Mouse (Mus musculus) layer of hippocampus, postnatal 10 days (tissue): ENCODE results near the gene Dpf3. TPM values are rescaled to one million over a fixed set of nuclear protein-coding genes. Genes with fewer than 3 reads are reported as not detected.

ENCODE experiments used
- DNase-seq, 2 experiments: peaks; one replicate each; pipeline ENCODE4 v3.0.0; 2021; ENCODE audit warnings: low spot score in 2 of 2
- total RNA-seq, 2 experiments: library from RNA; stranded (reverse); gene quantifications; 2 replicates each; pipeline ENCODE4 v1.2.3; 2021

Dpf3 gene
- total RNA-seq, 2 experiments from 2014 or later = 22.2 to 26.6 TPM

DNA sequence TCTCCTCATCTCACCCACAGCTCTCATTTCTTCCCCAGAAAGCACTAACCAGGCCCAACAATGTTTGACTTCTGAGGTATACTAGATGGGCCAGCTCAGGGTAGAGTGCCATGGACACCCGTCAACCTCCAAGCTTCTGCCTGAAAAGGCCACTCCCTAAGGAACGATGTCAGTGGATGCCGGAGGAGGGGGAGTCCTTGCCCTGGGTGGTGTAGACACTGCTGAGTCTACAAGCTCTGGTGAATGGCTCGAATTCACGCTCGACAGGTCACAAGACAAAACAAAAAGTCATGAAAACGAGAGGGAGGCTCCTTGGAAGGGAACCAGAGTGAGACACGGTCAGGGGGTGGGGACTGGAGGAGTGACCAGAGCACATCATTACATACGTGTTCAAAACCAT lies 17.4 kb downstream of the Dpf3 start:
- DNase-seq = no peak

DNA sequence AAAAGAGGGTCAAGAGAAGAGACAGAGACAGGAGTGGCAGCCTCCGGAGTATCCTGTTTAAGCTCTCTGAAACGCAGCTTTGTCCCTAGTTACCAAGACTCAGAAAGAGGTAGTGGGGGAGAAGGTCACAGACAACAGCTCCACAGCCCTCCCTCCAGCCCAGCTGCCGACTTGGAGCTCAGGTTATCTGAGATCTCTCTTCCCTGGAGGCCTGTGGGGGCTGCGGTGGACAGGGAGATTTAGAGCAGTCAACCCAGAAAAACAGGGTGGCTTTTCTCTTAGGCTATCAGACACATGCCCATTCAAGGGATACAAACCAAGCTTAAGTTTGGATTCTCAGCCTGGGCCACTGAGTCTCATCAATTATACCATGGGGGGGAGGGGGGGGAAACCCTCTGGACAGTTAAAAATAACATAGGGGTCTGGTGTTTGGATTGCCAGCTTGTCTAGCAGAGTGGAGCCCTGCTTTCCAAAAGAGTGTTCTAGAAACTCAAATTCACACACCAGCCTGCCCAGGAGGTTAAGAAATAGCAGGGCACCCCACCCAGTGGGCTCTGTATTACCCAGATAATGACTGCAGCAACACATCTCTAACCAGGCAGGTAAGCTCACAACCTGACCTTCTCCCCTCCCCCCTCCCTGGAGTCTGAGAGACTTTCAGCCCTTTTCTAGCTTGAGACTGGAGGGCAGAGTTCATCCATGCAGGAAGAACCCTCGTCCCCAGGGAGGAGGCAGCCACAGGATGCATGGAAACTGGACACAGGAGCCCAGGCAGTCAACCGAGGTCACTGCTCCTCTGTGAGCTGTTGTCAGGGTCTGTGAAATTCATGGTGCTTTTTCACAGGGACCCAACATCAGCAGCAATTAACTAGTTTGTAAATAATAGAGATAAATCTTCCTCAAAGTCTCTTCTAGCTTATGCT lies 20.7 kb downstream of the Dpf3 start:
- no peak for DNase-seq

DNA sequence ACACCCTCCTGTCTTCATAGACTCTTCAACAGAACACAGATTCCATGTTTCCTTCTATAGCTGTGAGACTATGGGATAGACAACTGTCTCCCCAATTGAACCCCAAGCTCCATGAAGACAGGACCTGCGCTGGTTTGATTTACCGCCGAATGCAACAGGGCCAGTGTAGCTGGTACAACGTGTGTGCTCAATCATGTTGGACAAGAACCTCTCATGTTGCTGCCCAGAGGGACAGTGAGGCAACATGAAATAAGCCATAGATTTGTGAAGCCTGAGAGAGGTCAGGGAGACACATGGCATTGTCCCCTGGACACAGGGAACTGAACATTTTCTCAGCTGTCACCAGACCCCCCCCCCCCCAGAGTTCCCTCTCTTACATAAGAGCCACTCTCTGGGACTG lies 21.5 kb downstream of the Dpf3 start:
- DNase-seq = no peak

DNA sequence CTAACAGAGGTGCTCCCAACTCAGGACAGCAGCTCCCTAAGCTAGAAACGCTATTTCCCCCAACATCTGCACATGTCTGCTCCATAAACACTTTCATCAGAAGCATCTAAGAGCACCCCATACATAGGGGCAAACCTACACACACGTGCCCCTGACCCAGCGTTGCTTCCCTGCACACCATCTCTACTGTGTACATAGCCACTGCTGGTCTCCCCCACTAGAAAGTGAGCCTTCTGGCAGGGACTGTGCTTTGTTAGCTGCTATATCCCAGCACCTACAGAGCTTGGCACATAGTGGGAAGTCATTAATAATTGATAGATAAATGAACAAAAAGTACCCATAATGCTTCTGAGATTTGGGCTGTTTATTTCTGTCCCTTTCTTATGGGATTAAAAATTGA lies 27.2 kb downstream of the Dpf3 start:
- DNase-seq = no peak

DNA sequence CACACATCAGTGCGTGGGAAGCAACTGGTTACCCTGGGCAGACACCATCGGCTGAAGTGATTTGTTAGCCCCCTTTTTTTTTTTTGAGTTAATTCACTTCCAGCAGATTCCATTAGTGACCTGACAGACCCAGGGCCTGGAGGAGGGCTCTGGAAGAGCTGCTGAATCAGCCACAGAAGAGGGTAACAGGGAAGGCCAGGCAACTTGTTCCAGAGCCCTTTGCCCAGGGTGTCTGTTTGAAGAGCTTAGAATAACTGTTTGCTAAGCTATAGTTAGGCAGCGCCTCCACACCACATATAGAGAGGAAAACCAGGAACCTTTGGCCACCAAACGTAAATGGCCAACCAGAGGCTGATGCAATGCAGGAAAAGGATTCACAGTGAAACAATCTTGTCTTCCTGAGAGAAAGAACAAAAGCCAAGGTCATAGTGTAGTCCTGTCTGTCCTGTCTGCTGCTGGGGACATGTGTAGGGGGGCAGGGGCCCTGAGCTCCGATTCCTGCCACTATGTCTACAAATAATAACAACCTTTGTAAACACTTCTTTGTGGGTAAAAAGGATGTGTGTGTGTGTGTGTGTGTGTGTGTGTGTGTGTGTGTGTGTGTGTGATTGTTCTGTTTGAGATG lies 32.7 kb downstream of the Dpf3 start:
- DNase-seq = no peak

DNA sequence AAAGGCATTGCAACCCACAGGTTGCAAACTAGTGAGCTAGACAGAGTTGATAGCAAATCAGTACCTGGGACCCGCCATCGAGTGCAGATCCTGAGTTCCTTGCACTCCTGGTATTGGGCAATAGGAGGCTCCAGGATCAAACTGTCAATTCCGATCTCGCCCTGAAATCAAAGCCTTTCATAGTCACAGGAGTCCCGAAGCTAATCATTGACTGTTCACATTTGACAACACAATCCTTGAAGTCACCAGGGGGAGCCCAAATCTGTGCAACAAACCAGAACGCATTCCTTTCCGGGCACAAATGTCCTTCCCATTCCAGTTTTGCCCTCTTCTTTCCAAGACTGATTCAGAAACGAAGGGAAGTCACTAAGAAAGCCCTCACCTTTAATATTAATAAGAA lies 35.7 kb downstream of the Dpf3 start:
- DNase-seq = no peak

DNA sequence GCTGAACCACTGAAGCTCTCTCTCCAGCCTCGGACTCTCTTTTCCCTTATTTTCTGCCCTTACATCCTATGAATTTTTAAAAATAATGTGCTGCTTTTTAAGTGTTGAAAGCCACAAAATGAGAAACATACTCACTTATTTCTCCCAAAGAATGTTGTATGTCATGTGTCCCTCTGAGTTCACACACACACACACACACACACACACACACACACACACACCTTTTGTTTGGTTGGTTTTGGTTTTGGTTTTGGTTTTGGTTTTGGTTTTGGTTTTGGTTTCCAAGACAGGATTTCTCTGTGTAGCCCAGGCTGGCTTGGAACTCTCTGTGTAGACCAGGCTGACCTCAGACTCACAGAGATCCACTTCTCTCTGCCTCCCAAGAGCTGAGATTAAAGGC lies 37.0 kb downstream of the Dpf3 start:
- DNase-seq = no peak

DNA sequence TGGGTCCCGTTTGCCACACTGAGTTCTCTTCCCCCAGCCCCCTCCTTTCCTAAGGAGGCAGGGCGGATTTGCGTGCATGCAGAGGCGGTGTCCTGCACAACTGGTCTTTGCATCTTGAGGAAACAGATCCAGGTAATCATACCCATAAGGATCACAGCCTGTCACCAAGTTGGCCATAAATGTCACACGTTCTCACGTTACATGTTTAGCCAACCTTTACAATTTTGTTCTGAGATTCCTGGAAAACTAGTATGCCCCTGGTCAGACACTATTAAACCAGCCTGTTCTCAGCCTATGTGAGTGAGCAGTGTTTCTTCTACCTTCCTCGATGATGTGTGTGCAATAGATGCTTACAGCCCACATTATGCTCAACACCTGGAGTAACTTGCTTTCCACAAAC lies 38.3 kb downstream of the Dpf3 start:
- no peak for DNase-seq

DNA sequence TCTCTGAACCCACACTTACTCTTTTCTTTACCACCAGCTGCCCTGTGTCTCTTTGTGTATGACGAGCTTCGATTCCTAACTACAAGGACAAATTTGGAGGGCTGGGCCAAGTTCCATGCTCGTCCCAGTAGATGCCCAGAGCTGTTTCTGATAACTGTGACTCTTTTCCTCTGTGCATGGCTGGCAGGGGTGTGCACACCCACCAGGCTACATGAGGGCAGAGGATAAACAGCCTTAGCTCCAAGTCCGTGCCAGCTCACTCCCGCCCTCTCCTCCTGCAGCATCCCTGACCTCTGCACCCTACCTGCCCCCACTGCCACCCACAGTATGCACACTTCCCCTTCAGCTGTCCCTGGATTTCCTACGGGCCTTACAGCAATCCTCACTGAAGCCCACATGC lies 41.9 kb downstream of the Dpf3 start:
- no peak for DNase-seq

DNA sequence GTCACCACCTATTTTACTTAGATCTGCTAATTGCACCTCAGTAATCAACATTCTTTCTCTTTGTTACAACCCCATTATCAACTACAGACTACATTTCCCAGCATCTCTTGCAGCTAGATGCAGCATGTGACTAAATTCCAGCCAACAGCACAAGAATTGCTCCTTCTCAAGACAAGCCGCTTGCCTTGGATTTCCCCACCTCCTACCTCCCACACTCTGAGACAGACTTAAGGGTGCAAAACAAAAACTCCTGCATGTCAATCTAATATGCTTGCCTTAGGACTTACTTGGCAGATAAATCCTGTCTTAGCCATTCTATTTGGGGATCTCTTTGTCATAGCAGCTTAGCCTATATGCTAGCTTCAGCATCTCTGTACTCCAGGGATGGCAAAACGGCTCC lies 43.1 kb downstream of the Dpf3 start:
- no peak for DNase-seq

DNA sequence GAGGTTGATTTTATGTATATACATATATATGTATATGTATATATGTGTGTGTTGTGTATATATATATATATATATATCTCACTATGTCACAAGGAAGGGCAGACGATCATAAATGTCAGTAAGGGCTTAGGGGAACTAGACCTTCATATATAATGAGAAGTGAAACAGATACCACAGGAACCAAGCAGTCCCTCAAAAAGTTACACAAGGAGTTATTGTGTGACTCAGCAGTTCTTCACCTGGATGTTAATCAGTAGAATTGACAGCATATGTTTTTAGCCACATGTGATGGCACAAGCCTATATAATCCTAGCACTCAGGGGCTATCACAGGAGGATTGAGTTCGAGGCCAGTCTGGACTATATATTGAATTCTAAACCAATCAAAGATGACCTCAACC lies 49.5 kb downstream of the Dpf3 start:
- no peak for DNase-seq

DNA sequence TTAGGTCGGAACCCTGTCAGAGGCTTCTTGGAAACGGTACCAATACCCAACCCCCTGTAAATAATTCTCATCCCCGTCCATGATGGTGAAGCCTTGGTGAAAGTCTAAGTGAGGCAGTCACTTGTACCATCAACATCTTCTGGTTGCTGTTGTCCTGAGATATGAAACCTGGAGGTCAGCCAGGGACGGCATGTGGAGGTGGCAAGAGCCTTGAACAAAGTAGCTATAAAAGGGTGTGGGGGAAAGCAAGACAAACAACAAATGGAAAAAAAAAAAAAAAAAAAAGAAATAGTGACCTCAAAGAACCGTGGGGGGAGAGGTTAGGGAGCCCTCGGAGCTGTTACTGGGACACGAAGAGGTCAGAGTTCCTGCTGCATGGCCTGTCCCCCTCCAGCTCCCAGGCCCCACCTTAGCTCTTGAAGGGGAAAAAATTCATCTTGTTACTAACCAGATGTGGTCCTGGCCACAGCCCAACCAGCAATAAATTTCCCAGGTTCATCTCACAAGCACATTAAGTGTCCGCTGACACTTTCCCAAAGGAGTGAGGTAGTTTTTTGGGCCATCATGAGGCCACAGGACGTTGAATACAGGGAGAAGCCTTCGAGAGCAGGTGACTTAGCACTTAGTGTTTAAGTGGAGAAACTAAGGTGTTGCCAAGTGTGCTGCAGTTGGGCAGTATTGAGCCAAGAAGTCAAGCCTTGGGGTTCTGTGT lies 53.4 kb downstream of the Dpf3 start:
- no peak for DNase-seq

DNA sequence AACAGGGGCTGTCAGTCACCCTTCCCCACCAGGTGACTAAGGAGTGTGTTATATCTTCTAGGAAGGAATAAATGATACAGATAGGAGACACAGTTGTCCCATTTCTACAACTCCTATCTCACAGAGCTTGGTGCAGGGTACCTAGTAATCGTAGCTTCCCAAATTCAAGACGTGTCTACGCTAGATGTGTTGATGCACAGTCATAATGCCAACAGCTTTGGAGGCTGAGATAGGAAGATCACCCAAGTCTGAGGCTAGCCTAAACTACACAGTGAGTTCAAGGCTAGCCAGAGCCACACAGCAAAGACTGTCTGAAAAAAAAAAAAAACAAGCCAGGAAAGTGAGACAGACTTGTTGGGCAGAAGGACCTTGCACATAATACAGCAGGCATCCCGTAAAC lies 54.1 kb downstream of the Dpf3 start:
- no peak for DNase-seq

DNA sequence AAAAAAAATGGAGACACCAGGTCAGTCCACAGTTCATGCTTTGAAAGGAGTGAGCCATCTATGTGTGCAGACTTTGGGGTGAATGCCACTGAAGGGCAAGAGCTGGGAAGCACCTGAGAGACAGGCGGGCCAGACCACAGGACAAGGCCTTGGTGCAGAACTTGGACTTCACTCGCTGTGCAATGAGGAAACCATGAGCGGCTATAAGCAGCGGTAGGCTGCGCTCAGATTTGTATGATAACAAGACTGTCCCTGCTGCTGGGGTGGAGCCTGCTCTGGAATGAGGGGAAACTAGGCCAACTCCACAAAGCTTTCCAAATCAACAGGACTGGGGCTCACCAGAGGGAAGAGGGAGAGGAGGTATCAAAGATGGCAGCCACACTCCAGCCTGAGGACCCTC lies 57.3 kb downstream of the Dpf3 start:
- DNase-seq = no peak

DNA sequence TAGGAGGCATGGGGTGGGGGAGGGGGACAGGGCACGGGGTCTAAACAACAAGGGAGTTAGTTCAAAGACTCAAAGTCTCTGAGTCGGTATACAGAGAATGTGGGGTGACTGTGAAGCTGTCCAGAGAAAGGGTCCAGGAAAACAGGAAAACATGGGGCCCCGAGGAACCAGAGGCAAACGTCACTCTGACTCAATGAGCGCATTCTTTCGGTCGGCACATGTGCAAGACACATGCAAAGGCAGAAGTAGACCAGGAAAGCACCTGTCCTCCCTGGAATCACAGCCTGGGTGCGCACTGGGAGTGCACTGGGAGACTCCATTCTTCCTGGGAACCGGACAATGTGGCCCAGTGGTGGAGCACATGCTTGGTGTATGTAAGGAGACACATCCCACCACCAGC lies 59.5 kb downstream of the Dpf3 start:
- no peak for DNase-seq

DNA sequence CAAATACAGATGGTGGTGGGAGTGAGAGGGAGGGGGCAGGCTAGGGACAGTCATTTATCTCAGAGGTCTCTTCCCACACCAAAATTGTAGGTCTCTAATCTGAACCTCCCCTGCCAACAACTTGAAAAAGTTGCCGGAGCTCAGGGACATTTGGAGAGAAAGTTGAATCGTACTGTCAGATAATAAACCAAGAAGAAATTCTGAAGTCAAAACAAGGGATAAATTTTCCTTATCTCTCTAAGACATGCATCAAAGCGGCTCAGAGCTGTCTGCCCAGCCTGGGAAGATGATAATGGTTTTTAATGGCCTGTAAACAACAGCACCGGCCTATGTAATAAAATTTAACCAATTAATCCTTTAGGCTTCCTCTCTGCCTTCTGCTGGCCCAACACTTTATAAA lies 59.9 kb downstream of the Dpf3 start:
- DNase-seq = no peak

DNA sequence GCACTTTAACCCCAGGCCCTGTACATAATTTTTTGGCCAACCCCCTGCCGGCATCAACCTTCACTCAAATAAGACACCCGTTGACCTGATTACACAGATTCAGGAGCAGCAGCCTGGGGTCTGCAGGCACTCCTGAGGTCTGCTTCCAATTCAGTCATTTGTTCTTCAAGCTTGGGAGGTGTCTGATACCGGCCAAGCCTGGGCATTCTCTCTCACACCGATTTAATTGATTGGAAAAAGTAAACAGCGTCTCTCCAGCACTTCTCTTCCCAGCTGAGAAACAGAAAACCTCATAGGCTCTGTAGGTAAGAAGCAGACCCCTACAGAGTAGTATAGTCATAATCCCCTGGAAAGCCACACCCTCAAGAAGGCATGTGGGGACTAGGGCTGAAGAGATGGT lies 61.2 kb downstream of the Dpf3 start:
- DNase-seq = no peak

DNA sequence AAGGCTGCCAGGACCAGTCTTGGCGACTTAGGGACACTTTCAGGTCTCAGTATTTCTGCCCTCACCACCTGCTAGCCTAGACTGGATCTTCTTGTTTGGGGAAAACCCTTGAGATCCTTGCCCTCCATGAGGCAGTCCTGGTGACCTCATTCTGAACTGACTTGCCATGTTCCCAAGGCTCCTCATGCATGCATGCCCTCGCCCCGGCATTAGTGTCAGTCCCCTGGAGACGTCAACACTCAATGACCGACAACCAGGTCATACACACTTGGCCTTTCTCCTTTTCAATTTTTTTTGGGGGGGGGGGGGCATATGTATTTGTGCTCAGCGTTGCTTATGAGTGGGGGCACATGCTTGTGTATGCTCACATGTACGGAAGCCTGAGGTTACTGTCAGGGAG lies 61.8 kb downstream of the Dpf3 start:
- DNase-seq = no peak

DNA sequence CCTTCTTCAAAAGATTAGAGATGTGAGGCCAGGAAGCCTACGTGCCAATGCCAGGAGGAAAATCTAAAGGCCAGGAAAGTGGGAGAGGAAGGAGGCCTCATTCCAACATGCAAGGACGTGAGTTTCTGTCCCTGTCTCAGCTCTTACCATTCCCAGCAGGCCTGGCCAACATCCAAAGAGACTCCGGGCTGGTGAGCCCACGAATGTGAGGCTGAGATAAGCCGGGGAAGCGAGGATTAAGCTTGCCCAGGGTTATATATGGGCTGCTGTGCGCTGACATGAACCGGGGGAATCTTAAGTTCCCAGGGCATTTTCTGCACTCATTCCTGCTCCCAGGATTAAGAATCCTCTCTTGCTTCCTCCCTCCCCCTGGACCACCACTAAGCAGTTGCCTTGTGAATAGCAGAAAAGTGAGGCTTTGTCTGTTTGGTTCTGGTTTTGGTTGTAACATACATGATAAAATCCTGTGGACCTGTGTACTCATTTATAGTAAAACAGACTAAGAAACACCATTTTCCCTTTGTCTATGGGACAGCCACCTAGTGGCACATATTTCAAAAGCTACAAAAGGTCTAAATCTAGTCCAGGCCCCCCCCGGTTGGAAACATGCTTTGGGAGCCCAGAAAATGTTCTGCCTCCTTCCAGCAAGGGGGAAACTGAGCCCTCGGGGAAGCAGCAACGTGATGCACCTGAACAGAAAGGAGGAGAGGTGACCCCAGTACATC lies 62.6 kb downstream of the Dpf3 start:
- no peak for DNase-seq

DNA sequence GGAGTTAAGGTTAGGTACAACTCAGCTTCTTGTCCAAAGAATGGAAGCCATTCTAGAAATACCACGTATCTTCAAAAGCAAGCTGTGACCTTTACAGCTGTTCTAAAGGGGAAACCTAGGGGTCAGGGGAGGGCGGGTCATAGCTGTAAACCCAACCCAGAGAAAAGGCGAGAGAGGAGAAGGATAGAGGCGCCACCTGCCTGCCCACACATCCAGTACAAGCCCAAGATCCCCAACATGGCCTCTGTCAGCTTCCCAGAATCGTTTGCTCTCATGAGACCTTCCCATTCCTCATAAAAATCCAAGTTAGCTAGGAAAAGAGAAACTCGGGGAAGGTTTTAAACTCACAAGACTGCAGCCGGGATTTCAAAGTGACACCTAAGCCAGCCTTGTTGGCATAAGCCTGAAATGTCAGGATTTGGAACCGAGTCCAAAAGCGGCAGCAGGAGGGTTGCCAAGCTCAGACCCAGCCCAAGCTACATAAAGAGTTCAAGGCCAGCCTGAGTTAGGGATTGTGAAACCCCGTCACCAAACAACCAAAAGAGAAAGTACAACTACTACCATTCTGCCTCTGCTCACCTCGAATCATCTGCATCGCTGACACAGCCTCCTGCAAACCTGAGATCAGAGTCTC lies 63.3 kb downstream of the Dpf3 start:
- no peak for DNase-seq

DNA sequence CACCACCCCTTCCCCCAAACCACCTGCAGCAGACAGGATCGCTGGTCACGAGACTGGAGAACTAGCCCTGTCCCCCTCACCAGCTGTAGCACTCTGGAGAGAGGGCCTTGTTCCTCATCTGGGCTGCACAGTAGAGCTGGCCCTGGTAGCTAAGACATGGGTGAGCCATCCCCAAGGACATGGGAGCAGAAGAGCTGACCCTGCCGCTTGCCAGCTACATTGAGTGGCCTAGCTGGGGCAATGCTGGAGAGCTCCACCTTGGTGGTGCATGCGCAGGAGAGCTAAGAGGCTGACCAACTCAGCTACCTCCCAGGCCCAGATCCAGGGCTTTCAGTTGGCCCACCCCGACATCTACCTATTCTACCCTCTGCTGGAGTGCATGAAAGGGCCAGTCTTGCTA lies 67.2 kb downstream of the Dpf3 start:
- no peak for DNase-seq
